Mouse (Mus musculus) yolk sac, embryonic 10.5 days (tissue): ENCODE results near the gene Tbx5.

Experiments used
- DNase-seq: peaks from one replicate; pipeline ENCODE4 v3.0.0-alpha.2; 2017; ENCODE audit warnings: low spot score

Gene Tbx5

GRCm38 (mm10) chr5:119832479-119832796, at the start of gene Tbx5:
TSS of gene Tbx5 (plus strand) at chr5:119832668.
- no peak for DNase-seq

GRCm38 (mm10) chr5:119785959-119786358, 46.5 kb upstream of the Tbx5 start:
- no peak for DNase-seq

GRCm38 (mm10) chr5:119791664-119792063, 40.8 kb upstream of the Tbx5 start:
- no peak for DNase-seq

- DNase-seq, result no peak
These were observed 38.5 kb upstream of the Tbx5 start for GRCm38 (mm10) chr5:119793972-119794371.

- no peak for DNase-seq
These were observed 37.1 kb upstream of the Tbx5 start for GRCm38 (mm10) chr5:119795376-119795775.

- DNase-seq, result no peak
These were observed 36.7 kb upstream of the Tbx5 start for GRCm38 (mm10) chr5:119795777-119796176.

GRCm38 (mm10) chr5:119796443-119797160, 35.9 kb upstream of the Tbx5 start:
- DNase-seq, result no peak

- no peak for DNase-seq
These were observed 34.8 kb upstream of the Tbx5 start for GRCm38 (mm10) chr5:119797580-119798150.

GRCm38 (mm10) chr5:119798261-119798660, 34.2 kb upstream of the Tbx5 start:
- DNase-seq, result no peak

GRCm38 (mm10) chr5:119798713-119799418, 33.6 kb upstream of the Tbx5 start:
- no peak for DNase-seq

GRCm38 (mm10) chr5:119799419-119800242, 32.8 kb upstream of the Tbx5 start:
- DNase-seq, result no peak

- no peak for DNase-seq
These were observed 32.2 kb upstream of the Tbx5 start for GRCm38 (mm10) chr5:119800243-119800665.

GRCm38 (mm10) chr5:119802617-119803410, 29.7 kb upstream of the Tbx5 start:
- DNase-seq, result no peak

GRCm38 (mm10) chr5:119803411-119804251, 28.8 kb upstream of the Tbx5 start:
- DNase-seq, result no peak

- DNase-seq, result no peak
These were observed 28.0 kb upstream of the Tbx5 start for GRCm38 (mm10) chr5:119804301-119805039.

- DNase-seq, result no peak
These were observed 26.8 kb upstream of the Tbx5 start for GRCm38 (mm10) chr5:119805636-119806035.

- no peak for DNase-seq
These were observed 26.0 kb upstream of the Tbx5 start for GRCm38 (mm10) chr5:119806467-119806866.

- DNase-seq, result no peak
These were observed 24.8 kb upstream of the Tbx5 start for GRCm38 (mm10) chr5:119807481-119808183.

- DNase-seq, result no peak
These were observed 23.8 kb upstream of the Tbx5 start for GRCm38 (mm10) chr5:119808713-119809112.
